Mouse (Mus musculus): ENCODE results near the gene Gm28374. TPM values are rescaled to one million over a fixed set of nuclear protein-coding genes. Genes with fewer than 3 reads are reported as not detected.

Gm28374 gene
- polyA plus RNA-seq, 1 experiment: 3.5 TPM

DNA sequence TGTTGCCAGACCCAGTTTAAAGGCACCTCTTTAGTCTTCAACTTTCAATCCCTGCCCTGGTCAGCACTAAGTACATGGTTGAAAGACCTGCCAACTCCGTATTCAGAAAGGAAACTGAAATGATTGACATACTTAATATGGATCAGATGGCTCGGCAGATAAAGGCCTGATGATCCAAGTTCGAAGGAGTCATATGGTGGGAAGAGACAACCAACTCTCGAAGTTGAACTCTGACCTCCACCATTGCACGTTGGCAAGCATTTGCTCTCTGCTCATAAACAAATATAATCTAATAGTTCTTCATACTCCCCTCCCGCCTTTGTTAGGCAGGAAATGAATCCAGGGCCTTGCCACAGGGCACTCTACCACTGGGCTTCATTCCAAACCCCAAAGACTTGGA, 53.1 kb downstream of the Gm28374 start:
- no peaks in the 10 kb centered on the region for H3K36me3 ChIP-seq (ENCODE audit: control insufficient read depth, insufficient read depth, low read length)
- no peak for TF ChIP-seq CTCF (IDR thresholded peaks at IDR 0.05; ENCODE audit: control insufficient read depth, insufficient read depth, insufficient replicate concordance, low read depth, low read length)
- no peak for TF ChIP-seq POLR2A (IDR thresholded peaks at IDR 0.05; ENCODE audit: control insufficient read depth, low read depth, low read length)
- H3K4me1 ChIP-seq (ENCODE audit: control insufficient read depth, insufficient read depth, low read length): peaks cover 2% of the 10 kb centered on the region; the same call in 1 of the 2 replicates
- no peaks in the 10 kb centered on the region for H3K27me3 ChIP-seq (ENCODE audit: control insufficient read depth, insufficient read depth, low read length)
- H3K4me3 ChIP-seq (ENCODE audit: control insufficient read depth, low read depth, low read length): no peak overlapping the region
- no peak overlapping the region for H3K27ac ChIP-seq (ENCODE audit: control insufficient read depth, insufficient read depth, low read depth, low read length)

Other genes with a start within 250 kb of the Gm28374 start
- 25.3 and 28.1 TPM in 2 replicates for gene Frmd8, start 207.0 kb downstream of the Gm28374 start, polyA plus RNA-seq (2012; rRNA removed)
- 20.1 and 26.1 TPM in 2 replicates for gene Slc25a45, start 204.4 kb downstream of the Gm28374 start, polyA plus RNA-seq (2012; rRNA removed)
- gene Tigd3, start 188.1 kb downstream of the Gm28374 start, polyA plus RNA-seq (2012; rRNA removed): 0.84 and 0.94 TPM in 2 replicates
- gene Dpf2, start 169.2 kb downstream of the Gm28374 start, polyA plus RNA-seq (2012; rRNA removed): 63.6 and 69.2 TPM in 2 replicates
- 0.89 and 0.90 TPM in 2 replicates for gene Cdc42ep2, start 157.4 kb downstream of the Gm28374 start, polyA plus RNA-seq (2012; rRNA removed)
- 31.4 and 32.0 TPM in 2 replicates for gene Pola2, start 118.1 kb downstream of the Gm28374 start, polyA plus RNA-seq (2012; rRNA removed)
- gene Slc22a20, start 96.1 kb downstream of the Gm28374 start, polyA plus RNA-seq (2012; rRNA removed): 0.06 TPM in 1 of 2 replicates, not detected in the other
- 2.5 and 3.4 TPM in 2 replicates for gene Capn1, start 66.4 kb downstream of the Gm28374 start, polyA plus RNA-seq (2012; rRNA removed)
- 30.5 and 33.3 TPM in 2 replicates for gene Syvn1, start 35.7 kb downstream of the Gm28374 start, polyA plus RNA-seq (2012; rRNA removed)
- 9.5 and 9.8 TPM in 2 replicates for gene Mrpl49, start 24.5 kb downstream of the Gm28374 start, polyA plus RNA-seq (2012; rRNA removed)
- 605 and 748 TPM in 2 replicates for gene Fau, start 24.4 kb downstream of the Gm28374 start, polyA plus RNA-seq (2012; rRNA removed)
- 742 and 891 TPM in 2 replicates for gene Znhit2, start 21.1 kb downstream of the Gm28374 start, polyA plus RNA-seq (2012; rRNA removed)
- 26.0 and 26.5 TPM in 2 replicates for gene Tm7sf2, start 13.9 kb downstream of the Gm28374 start, polyA plus RNA-seq (2012; rRNA removed)
- gene Vps51, start 5.0 kb downstream of the Gm28374 start, polyA plus RNA-seq (2012; rRNA removed): 48.4 and 52.1 TPM in 2 replicates
- gene Tmem262, start 2.2 kb downstream of the Gm28374 start, polyA plus RNA-seq (2012; rRNA removed): 190 and 219 TPM in 2 replicates
- gene Zfpl1, start 2.7 kb upstream of the Gm28374 start, polyA plus RNA-seq (2012; rRNA removed): 61.1 and 70.2 TPM in 2 replicates
- gene Cdca5, start 2.7 kb upstream of the Gm28374 start, polyA plus RNA-seq (2012; rRNA removed): 20.9 and 22.0 TPM in 2 replicates
- gene AC131692.1, start 12.2 kb upstream of the Gm28374 start, polyA plus RNA-seq (2012; rRNA removed): 78.6 and 90.7 TPM in 2 replicates
- 4.0 TPM in 2 replicates for gene Naaladl1, start 23.5 kb upstream of the Gm28374 start, polyA plus RNA-seq (2012; rRNA removed)
- 22.3 and 26.8 TPM in 2 replicates for gene Sac3d1, start 36.4 kb upstream of the Gm28374 start, polyA plus RNA-seq (2012; rRNA removed)
- gene Snx15, start 46.0 kb upstream of the Gm28374 start, polyA plus RNA-seq (2012; rRNA removed): 13.7 and 15.7 TPM in 2 replicates
- 0.83 and 1.1 TPM in 2 replicates for gene Batf2, start 58.7 kb upstream of the Gm28374 start, polyA plus RNA-seq (2012; rRNA removed)
- 61.5 and 65.5 TPM in 2 replicates for gene Arl2, start 59.3 kb upstream of the Gm28374 start, polyA plus RNA-seq (2012; rRNA removed)
- gene Majin, start 102.1 kb upstream of the Gm28374 start, polyA plus RNA-seq (2012; rRNA removed): 19.0 and 20.7 TPM in 2 replicates
- gene Gpha2, start 144.1 kb upstream of the Gm28374 start, polyA plus RNA-seq (2012; rRNA removed): 3.8 and 4.3 TPM in 2 replicates
- gene Ppp2r5b, start 153.6 kb upstream of the Gm28374 start, polyA plus RNA-seq (2012; rRNA removed): 4.6 TPM in 2 replicates
- gene Atg2a, start 159.4 kb upstream of the Gm28374 start, polyA plus RNA-seq (2012; rRNA removed): 40.2 and 40.5 TPM in 2 replicates
- gene Ehd1, start 194.5 kb upstream of the Gm28374 start, polyA plus RNA-seq (2012; rRNA removed): 521 and 642 TPM in 2 replicates
- 5.3 and 5.4 TPM in 2 replicates for gene Cdc42bpg, start 224.2 kb upstream of the Gm28374 start, polyA plus RNA-seq (2012; rRNA removed)